Mouse (Mus musculus) frontal cortex, postnatal 14 days (tissue): Measurements from ENCODE around the gene Slc25a21.

Experiments
- DNase-seq, 2 experiments: peaks; one replicate each; pipeline ENCODE4 v3.0.0; 2022; ENCODE audit warnings: low spot score in 2 of 2

Gene Slc25a21

DNA sequence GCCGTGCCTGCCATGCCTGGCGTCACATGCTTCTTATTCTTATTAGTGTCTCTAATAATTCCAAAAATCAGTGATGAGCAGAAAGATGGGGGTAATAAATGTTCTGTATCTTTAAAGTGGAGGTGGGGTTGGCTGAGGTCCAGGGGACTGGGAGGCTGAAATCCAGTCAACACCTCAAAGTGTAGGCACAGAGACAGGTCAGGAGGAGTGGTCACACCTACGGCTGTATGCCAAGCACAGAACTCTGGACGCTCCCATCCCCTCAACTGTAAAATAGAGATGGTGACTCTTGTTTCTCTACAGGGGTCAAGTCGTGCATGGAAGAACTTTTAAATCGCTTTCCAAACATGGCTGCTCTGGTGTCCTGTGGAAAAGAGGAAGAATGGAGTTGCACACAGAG, 429.8 kb downstream of the Slc25a21 start:
- DNase-seq: no peak

DNA sequence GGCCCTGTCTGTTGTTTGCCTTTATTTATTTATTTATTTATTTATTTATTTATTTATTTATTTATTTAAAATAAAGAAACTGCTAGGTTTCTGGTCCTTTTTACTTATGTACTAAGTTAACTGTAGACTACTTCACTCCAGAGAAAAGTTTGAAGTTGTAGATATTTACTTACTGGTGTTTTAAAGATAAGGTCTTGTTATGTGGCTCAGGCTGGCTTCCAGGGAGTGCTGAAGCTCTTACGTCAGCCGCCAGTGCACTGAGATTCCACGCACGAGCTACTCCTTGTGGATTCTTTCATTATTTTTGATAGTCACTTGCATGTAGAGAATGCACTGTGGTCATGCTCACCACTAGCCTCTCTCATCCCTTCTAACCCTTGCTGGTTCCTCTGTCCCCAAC, 460.2 kb downstream of the Slc25a21 start:
- DNase-seq: no peak

DNA sequence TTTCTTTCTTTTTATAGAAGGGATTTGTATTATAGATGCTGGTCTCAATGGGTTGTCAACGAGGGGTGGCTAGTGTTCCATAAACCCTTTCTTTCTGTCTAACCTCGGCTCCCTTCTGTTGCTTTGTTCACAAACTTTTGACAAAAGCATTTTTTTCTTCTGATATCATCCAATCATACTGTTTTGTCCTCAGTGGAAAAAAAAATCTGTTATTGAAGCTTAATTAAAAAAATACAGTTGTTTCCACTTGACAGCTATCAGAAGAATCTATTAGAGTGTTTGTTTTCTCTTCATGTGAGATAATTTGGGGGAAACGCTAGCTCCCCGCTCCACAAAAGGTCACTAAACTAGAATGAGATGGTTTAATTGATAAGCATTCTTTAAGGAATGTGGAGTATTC, 469.6 kb downstream of the Slc25a21 start:
- DNase-seq: no peak

DNA sequence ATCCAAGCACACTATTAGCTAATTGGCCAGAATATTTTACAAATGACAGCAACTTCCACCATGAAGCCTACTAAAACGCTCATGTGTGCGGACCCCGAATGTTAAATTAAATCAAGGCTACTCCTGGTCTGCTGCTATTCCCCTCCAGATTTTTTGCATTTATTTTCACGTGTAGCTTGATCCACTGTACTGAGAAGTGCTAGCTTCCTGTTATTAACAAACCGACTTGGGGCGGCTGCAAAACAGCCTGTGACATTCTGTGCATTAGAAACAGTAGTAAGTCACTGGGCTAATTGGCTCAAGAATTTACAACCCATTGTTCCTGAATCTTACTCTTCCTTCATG, 478.6 kb downstream of the Slc25a21 start:
- no peak for DNase-seq

DNA sequence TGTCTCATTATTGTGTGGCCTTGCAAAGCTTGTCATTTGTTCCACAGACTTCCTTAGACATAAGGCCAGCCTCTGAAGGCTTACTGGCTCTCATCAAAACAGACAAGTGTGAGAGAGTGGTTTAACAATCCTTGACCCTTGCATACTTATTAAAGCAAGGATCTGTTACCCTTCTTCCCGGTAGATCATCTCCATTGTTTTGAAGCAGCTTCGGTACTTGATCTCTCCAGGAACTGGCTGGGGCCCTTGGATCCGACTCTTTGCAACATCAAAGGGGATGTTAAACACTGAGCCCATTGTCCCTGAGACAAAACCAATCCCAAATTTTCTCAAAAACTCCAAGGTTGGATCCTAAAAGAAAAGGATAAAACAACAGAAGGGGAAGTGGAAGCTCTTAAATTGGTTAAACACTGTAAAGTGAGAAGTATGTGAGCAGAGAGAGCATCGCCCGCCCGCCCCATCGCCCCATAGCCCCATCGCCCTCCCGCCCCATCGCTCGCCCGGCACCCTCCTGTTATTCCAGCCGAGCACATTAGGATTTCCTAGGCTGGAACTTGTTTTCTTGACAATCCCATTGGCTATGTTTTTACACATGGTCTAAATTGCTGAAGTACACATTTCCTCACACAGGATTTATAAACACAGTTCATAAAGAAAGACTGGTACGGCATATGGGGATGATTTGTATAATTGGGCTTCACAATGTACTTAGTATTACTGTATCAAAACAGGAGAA, 479.1 kb downstream of the Slc25a21 start:
- DNase-seq: no peak

DNA sequence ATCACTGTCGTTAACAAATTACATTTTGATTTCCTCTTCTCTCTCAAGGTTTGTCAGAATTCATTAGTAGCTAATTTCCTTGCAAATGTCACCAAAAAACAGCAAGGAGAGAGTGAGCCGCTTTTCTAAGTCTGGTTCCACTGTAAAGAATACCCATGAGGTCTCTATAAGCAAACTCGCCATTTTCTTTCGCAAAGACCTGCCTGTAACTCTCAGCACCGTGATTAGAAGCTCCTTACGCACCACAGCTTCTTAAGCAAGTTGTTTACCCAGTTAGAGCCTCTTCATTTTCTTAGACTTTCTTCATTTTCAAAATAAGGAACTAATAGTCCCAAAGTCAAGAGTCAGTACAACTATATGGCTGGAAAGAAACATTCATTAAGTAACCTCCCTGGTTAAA, 496.3 kb downstream of the Slc25a21 start:
- no peak for DNase-seq

DNA sequence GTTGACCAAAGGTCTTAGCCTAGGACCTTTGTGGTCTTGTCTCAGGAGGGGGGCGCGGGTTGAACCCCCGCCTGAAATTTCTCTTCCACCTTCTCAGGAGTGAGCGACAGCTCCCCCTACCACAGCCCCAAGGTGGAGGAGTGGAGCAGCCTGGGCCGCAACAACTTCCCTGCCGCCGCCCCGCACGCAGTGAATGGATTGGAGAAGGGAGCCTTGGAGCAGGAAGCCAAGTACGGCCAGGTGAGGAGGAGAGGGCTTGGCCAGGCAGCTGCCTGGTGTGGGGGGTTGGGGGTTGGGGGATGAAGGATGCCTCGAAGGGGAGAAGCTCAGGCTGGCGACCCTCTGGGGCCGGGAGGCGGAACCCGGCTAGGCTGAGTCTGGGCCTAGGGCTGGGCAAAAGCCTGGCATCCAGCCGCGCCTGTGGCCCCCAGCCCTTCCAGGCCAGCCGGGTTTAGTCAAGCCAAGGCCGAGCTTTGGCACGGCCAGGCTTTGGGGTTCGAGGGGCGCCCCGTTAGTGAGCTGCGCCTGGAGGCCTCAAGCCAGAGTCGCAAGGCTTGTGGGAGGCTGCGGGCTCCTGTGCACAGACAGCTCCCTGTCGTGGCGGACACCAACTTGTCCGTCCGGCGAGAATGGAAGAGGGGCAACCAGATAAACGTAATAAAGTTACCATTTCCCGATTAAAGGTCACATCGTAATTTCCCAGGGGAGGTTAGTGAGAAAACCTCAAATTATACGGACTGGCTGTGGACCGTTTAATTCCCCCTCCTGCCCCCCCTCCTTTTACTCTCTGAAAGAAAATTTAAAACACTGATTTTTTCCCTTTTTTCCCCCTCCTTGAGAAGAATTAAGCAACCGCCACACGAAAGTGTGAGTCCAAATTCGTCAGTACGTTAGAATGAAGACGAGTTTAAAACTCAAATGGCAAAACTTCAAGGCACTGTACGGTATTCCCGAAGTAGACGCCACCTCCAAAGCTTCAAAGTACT, 497.1 kb downstream of the Slc25a21 start:
- no peak for DNase-seq

DNA sequence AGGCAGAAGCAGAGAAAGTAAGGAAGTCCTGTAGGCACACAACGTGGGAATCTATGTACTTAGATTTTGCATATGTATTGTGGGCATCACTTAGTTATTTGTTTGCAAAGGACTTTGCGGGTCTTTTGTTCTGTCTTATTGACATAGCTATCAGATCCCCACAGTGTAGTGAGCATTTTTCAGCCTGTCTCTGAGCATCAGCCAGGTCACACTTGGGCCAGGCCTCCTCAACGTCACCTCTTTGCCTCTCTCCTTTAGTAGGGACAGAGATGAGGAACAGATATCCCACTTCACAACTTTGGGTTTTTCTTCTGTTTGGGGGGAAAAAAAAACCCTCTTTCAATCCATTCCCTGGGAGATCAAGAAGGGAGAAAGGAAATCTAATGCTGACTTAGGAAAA, 497.9 kb downstream of the Slc25a21 start:
- no peak for DNase-seq

DNA sequence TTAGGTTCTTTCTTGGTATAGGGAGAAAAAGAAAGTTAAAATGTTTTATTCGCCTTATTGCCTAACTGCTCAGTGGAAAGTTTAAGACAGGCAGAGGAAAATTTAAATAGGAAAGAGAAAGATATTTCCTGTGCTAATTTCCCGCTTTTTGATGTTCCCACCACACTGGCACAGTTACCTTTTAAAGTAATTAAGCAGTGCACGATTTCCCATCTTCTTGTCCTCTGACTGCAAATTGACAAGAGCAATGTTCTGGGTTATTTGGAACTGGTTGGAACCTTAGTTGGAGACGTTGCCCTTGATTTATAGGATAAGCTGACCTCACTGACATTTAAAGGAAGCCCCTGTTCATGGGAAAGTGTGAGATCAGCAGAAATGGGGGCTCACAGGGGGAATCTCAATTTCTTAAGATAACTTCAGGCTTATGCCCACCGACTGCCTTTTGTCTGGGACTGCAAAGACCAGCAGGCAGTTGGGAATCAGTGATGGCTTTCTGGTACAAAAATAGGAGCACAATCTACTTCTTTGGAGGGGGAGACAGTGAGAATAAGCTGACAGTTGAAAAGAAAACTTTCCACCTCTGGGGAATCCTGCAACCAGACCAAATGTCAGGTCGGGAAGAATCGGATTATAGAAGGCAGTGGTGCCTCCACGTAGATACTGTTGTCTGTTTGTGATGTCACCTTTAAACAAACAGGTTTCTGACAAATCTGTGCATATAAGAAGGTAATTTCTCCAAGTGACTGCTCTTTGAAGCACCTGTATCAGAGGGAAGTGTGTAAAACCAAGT, 498.9 kb downstream of the Slc25a21 start:
- no peak for DNase-seq

DNA sequence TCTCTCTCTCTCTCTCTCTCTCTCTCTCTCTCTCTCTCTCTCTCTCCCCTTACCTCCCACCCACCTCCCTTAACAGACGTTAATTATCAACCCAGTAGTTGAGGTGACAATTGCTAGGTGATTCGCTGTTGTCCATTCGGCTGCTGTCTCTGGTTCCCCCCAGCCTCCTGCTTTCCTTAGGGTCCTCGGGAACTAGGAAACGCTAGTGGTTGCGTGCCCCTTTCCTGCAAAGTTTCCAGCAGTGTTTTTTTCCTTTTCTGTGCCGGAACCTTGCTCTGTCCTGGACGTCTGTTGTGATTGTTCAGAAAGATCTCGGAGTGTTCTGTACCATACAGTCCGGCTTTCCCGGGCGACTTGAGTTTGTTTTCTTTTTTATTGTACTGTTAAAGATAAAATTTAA, 499.5 kb downstream of the Slc25a21 start:
- no peak for DNase-seq

DNA sequence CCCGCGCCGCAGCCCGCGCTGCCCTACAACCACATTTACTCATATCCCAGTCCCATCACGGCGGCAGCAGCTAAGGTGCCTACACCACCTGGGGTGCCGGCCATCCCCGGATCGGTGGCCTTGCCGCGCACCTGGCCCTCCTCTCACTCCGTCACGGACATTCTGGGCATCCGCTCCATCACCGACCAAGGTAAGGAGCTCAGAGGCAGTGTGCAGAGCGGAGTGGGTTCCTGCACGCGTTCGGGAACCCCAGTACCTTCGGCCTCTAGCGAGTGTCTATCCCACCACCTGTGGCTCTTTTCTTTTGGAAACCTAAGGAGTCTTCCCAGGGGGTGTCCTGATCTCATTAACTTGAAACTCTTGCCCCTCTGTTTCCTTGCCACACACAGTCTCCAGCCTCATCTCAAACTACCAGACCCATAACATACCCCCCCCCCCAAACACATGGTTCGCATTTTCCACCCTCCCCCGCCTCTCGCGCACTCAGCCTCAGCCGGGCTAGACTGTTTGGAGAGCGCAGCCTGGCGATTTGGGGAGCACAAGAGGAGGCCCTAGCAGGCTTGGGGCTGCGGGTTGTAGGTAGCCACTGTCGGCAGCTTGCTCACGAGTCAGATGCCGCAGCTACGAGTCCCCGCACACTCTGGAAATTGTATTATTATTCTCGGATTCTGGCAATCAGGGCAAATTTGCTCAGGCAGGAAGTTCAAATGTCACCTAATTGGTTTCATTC, 500.1 kb downstream of the Slc25a21 start:
- no peak for DNase-seq

DNA sequence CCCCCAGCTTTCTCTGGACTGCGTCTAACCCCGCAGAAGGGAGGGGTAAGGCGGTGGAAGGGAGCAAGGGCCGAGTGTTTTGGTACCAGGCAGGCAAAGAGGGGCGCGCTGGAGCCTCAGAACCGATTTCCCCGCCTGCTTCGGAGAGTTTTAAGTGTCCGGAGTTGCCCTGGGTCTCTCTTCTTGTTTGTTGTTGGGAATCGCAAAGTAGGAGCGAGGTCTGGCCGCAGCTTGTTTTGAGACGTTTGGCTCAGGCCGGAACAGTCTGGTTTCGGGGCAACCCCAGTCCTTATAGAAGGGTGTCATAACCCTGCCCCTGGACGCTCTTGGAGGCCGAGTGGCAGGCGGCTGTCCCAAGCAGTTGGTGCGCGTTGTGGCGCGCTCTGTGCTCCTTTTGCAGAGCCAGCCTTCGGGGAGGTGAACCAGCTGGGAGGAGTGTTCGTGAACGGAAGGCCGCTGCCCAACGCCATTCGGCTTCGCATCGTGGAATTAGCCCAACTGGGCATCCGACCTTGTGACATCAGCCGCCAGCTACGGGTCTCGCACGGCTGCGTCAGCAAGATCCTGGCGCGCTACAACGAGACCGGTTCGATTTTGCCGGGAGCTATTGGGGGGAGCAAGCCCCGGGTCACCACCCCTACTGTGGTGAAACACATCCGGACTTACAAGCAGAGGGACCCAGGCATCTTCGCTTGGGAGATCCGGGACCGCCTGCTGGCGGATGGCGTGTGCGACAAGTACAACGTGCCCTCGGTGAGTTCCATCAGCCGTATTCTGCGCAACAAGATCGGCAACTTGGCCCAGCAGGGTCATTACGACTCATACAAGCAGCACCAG, 500.9 kb downstream of the Slc25a21 start:
- no peak for DNase-seq

DNA sequence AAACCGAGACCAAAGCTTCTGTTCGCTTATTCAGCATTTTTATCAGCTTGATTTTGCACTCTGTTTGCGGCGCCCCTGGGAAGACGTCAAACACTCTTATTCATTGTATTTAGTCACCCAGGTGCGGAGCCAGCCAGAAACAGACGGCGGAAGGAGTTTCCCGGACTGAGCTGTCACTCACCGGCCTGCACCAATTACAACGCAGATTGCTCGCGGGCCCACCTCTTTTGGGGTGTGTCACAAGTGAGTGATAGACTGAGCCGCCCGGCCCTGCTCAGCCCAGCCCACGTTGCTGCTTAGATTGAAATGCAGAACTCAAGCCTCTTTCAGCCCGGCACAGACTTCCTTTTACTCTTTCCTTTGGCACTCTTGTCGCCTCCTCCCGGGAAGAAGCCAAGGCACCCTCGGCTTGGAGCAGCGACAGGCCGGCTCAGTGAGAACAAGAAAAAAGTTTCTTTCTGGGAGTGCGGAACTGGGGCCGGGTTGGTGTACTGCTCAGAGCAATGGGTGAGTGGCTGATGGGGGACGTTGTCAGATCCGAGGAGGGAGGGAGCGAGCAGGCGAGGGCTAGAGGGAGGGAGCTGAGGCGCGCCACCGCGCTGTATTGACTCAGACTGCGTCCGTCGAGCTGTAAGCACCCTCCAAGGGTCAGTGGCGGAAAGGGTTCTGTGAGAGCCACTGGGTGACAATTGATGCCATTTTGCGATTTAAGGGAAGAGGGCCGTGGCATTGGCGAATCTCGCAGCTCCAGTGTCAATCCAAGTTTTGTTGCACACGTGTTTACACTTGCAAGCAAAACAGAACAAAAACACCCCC, 501.7 kb downstream of the Slc25a21 start:
- DNase-seq: no peak

DNA sequence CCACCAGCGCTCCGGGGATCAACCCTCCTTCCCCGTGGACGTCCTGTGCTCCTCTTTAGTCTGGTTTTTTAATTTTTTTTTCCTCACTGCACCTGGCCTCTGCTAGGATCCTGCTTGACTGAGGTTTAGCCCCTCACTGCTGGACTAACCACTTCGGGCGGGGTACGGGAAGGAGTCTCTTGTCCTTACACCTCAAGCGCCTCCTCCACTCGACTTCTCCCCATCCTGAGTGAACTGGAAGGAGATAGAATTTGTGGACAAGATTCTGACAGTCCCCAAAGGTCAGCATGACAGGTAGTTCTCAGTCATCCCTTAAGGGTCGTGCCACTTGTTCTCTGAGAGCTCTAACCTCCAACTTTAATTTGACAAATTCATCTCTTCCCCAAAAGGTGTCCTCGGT, 502.3 kb downstream of the Slc25a21 start:
- no peak for DNase-seq

DNA sequence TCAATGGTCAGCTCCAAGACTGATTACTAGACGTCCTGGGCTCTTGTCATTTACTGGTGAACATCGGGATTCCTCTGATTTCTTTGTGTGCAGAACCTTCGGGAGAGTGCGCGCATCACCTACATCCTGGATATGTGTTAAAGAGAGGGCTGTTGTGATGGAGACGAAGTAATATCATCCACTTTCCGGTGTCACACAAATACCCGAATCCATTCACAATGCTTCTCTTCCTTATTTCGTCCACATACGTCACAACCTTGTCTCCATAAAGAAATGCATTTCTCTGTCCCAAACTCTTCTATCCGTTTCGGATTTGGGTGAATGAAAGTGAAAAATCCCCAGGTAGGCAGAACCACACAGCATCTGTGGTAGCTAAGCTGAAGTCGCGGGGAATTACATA, 502.9 kb downstream of the Slc25a21 start:
- DNase-seq: no peak

DNA sequence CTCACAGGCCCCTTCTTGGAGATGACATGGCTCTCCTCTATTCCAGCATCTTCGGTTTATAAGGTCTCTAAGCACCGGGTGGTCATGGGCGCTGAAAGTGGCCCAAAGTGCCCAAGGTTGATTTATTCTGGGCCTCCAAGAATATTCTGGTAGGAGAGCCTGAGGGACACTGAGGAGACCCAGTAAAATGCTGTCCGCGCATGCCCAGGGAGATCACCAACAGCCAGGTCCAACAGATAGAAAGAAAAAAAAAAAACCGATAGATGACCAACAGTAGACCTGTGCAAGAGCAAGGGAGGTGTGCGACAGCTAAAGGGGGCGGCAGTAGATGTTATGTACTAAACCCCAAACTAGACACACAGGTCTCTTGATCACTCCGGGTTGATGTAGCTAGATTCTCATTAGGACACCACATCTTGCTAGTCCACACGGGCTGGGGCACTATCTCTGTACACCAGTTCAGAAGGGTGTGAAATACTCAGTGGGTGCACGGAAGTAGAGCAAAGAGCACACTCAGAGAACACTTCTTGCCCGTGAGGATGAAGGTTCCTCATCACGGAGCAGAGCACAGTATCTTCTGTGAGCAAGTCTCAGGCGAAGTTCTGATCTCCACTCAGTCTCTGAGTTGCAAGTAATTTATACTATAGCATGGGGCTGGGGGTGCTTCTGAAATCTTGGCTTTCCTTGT, 503.7 kb downstream of the Slc25a21 start:
- no peak for DNase-seq

DNA sequence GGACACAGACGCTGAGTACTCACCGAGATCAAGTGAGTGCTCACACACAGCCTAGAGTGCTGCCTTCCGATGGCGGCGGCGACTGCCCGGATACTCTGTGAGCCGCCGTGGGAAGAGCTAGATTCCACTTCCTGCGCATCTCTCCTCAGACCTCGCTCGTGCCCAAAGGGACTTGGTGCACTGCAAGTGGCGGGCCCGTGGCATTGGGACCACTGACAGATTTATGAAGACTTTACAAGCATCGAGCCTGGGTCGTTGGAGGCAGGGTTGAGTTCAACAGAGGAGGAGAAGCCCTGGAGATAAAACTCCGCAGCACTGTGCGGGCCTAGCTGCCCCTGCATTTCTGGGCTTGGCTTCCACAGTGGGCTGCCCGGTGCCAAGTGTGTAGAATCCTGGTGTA, 504.7 kb downstream of the Slc25a21 start:
- DNase-seq: no peak

DNA sequence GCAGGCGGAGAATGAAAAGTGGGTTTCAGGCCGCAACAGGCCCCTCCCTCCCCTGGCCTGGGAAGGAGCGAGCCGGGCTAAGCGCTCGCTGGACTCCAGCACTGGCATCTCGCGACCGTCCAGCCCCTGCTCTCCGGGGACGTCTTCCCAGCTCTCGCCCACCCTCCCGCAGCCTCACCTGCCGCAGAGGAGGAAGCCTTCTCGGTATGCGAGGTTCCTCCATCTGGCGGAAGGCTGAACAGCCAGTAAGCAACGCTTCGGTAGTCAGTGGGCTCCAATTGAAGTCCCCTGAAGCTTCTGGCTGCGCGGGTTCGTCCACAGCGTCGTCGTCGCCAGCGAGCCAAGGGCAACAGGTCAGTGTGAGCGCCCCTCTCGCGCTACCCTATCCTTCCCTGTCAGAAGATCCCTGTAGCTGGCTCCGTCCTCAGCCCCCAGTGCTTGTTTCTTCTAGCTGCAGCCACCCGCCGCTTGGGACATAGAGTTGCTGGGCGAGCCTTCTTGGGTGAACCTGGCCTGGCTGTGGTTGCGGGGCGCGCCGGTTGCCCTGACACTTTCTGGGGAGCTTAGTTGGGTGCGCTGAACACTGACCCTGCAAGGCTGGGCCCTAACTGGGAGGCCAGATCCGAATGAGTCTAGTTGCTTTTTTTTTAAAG, 505.7 kb downstream of the Slc25a21 start, which contains the start of gene Pax9:
Gene Pax9 (plus strand): TSS at position 341 of the 653 bp plus-strand sequence.
- DNase-seq: no peak

DNA sequence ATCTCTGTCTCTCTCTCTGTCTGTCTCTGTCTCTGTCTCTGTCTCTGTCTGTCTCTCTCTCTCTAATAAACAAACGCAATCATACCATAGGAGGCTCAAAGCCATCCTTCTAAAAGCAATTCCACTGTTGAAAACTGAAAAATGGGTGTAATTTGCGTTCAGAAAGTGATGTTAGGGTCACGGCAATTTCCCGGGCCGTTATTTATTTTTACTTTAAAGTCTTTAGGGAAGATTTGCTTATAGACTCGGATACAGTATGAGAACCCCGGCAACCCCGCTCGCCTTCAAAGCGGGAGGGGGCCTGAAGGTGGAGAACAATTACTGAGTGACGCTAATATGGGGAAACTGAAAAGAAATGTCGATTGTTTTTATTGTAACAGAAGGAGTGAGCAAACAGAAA, 506.3 kb downstream of the Slc25a21 start:
- no peak for DNase-seq
